Mouse (Mus musculus) T-helper 2 cell (primary cell): ENCODE measurements around the gene Cypt12.

Experiments
- in situ Hi-C: fragments of 300-600 bp; cut with MboI, MseI; formaldehyde crosslinking; loops from one replicate; pipeline ENCODE4 v1.15.1; 2025; ENCODE audit warnings: high pct_unique_total_duplicates

The Cypt12 gene

DNA sequence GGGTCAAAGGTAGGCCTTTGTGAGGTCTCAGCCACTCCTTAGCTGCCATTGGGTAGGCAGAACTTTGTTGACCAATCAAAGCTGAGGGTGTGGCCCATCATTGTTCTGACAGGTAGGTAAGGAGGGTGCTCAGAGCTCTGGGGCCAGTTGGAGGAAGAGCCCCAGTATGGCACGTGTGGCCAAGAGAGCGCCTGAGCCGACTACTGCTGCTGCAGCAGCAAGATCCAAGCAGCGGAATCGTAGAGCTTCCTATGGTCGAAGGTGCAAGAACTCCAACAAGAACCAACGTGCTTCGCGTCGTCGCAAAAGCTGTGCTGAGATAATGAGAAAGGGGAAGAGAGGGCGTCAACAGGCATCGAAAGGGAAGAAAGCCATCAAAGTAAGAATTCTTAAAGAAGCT is at the start of gene Cypt12:
Cypt12 (plus strand) TSS at position 112 of the 400 bp plus-strand sequence.
- in situ Hi-C loops, result no loop called here

DNA sequence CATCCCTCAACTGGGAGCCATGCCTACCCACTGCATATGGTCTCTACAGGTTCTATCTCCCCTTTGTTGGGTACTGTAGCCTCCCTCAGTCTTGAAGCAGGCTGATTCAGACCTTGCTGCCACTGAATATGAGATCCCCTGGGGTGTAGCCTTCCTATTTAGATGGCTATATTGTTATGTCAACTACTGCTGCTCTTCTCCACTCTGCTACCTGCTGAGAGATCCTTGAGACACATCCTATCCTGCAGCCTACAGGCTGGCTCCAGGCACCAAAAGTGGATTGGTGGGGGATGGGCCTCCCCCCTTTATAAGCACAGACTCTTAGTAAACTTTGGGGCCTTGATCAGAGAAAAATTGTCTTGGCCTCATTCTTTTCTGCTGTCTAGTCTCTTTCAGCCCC is 34.4 kb upstream of the Cypt12 start:
- in situ Hi-C loops, result no loop called here

DNA sequence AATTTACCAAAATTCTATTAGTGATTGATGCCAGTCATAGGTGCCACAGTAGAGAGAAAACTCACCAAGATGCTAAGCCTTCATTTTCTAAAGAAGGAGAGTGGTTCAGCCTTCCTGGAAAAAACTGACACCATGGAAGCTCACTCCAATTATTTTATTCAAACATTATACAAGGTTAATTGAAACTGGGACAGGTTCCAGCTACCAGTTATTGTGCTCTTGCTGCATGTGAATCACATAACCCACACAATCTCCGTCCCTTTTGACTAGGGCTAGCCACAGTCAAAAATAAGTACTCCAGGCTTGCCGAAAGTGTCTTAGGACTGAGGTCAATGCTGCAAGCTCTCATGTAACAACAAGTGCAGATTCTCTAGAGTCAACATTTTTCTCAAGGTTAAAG is 8.0 kb upstream of the Cypt12 start:
- in situ Hi-C loops, result no loop called here
